Mouse (Mus musculus): ENCODE measurements around the gene Gm773. TPM values are rescaled to one million over a fixed set of nuclear protein-coding genes. Genes with fewer than 3 reads are reported as not detected.
"Not testable (repeated sequence)": the region's sequence is repeated elsewhere in the genome, so short reads cannot be mapped to it uniquely, and the experiment has no call there.

Gm773 gene
- not detected in 2 replicates for polyA plus RNA-seq (2014; fragmentation: Nextera tagmentation; extraction: Ambion mirVana)

DNA sequence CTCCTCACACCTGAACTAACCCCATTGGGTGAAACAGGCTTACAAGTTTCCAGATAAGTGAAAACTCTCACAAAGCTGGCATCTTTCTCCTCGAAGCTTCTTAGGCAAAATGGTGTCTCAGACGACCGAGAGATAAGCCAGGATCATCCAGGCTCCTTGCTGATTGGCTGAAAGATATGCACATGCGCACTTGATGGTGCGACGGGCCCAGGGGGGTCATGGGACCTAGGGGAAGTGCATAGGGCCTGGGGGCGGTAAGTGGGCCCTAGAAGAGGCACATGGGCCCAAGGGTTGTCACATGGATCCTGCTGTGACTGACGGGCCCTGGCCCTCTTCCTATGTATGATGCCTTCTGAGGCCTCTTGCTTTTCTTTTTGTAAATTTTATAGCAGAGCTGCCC is at the start of gene Gm773:
TSS of gene Gm773 (minus strand) at position 111 of the 400 bp plus-strand sequence.
- DNase-seq (ENCODE audit: low spot score, missing footprints) (no peak), ATAC-seq (ENCODE audit: low FRiP score) (no peak)
- no peaks in the 10 kb centered on the region for H3K9me3 ChIP-seq (ENCODE audit: control insufficient read depth, low read length)
- H3K27me3 ChIP-seq (ENCODE audit: control insufficient read depth, insufficient read depth, low read length), result no peaks in the 10 kb centered on the region
- no peak within 1 kb of the TSS for H3K4me2 ChIP-seq
- no peaks in the 10 kb centered on the region for H3K36me3 ChIP-seq (ENCODE audit: control insufficient read depth, insufficient read depth, low read length)
- no peak within 1 kb of the TSS for H3K9ac ChIP-seq (ENCODE audit: low read length)
- 81% methylated on average over 8 of the region's 8 CpGs for whole genome bisulfite sequencing
- no peak within 1 kb of the TSS for H3K4me3 ChIP-seq (ENCODE audit: low read depth, low read length)
- no peaks in the 10 kb centered on the region for H3K4me1 ChIP-seq (ENCODE audit: control insufficient read depth, insufficient read depth, low read length)
- H3K27ac ChIP-seq (ENCODE audit: low read depth, low read length), result no peak within 1 kb of the TSS

GRCm38 (mm10) chrX:56186449-56186848 is 26.2 kb downstream of the Gm773 start:
- not testable (repeated sequence) for H3K27me3 ChIP-seq (ENCODE audit: control insufficient read depth, insufficient read depth, low read length)

DNA sequence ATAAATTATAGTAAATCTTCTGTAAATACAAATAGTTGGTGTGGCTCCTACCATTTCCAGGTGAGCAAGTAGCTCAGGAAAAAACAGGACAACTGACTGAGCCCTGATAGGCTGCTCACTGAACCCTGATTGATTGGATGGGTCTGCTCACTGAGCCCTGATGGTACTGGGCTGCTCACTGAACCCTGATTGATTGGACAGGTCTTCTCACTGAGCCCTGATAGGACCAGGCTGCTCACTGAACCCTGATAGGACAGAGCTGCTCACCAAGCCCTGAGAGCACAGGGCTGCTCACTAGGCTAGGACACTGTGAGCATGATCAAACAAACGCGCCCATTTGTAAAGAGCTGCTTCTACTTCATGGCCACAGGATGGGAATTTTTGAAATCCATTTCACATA is 61.3 kb downstream of the Gm773 start:
- Histone ChIP-seq H3K36me3 (ENCODE audit: control insufficient read depth, insufficient read depth, low read length) (no peaks in the 10 kb centered on the region), H3K9ac (ENCODE audit: low read length) (no peak overlapping the region), H3K27me3 (ENCODE audit: control insufficient read depth, insufficient read depth, low read length) (no peaks in the 10 kb centered on the region), H3K9me3 (ENCODE audit: control insufficient read depth, low read length) (no peaks in the 10 kb centered on the region), H3K4me3 (ENCODE audit: low read depth, low read length) (no peak overlapping the region), H3K27ac (ENCODE audit: low read depth, low read length) (no peak overlapping the region), H3K4me1 (ENCODE audit: control insufficient read depth, insufficient read depth, low read length) (no peaks in the 10 kb centered on the region), H3K4me2 (no peak overlapping the region)
- ATAC-seq (ENCODE audit: low FRiP score), result peak; percentile 61; the same call in 1 of the 2 replicates
- WGBS, result 91% methylated on average over 2 of the region's 2 CpGs
- DNase-seq (ENCODE audit: low spot score, missing footprints), result no peak

More at GRCm38 (mm10) chrX:56186449-56186848, 26.2 kb downstream of the Gm773 start:
- H3K4me2 ChIP-seq; H3K4me3 ChIP-seq (ENCODE audit: low read depth, low read length); H3K9me3 ChIP-seq (ENCODE audit: control insufficient read depth, low read length); H3K27ac ChIP-seq (ENCODE audit: low read depth, low read length); H3K9ac ChIP-seq (ENCODE audit: low read length); DNase-seq (ENCODE audit: low spot score, missing footprints); ATAC-seq (ENCODE audit: low FRiP score); H3K4me1 ChIP-seq (ENCODE audit: control insufficient read depth, insufficient read depth, low read length); H3K36me3 ChIP-seq (ENCODE audit: control insufficient read depth, insufficient read depth, low read length): not testable (repeated sequence)
- WGBS, result no CpG with 5 or more reads among the region's 1 CpGs

Other genes starting within 250 kb of the Gm773 start
- 1.9 and 2.2 TPM in 2 replicates for gene 3830403N18Rik, start 76.3 kb downstream of the Gm773 start, polyA plus RNA-seq (2014; fragmentation: Nextera tagmentation; extraction: Ambion mirVana)
- gene Zfp449, start 133.5 kb upstream of the Gm773 start, polyA plus RNA-seq (2014; fragmentation: Nextera tagmentation; extraction: Ambion mirVana), result 7.4 and 8.6 TPM in 2 replicates
- gene Smim10l2a, start 161.7 kb upstream of the Gm773 start, polyA plus RNA-seq (2014; fragmentation: Nextera tagmentation; extraction: Ambion mirVana), result 2.3 and 2.6 TPM in 2 replicates
- 1.8 and 2.2 TPM in 2 replicates for gene Gm2174, start 235.1 kb upstream of the Gm773 start, polyA plus RNA-seq (2014; fragmentation: Nextera tagmentation; extraction: Ambion mirVana)
- 23.8 and 26.8 TPM in 2 replicates for gene Ints6l, start 242.0 kb upstream of the Gm773 start, polyA plus RNA-seq (2014; fragmentation: Nextera tagmentation; extraction: Ambion mirVana)

Measured in midbrain, embryonic 11.5 days (tissue).